Mouse (Mus musculus): ENCODE data around the gene Amigo1.

DNA sequence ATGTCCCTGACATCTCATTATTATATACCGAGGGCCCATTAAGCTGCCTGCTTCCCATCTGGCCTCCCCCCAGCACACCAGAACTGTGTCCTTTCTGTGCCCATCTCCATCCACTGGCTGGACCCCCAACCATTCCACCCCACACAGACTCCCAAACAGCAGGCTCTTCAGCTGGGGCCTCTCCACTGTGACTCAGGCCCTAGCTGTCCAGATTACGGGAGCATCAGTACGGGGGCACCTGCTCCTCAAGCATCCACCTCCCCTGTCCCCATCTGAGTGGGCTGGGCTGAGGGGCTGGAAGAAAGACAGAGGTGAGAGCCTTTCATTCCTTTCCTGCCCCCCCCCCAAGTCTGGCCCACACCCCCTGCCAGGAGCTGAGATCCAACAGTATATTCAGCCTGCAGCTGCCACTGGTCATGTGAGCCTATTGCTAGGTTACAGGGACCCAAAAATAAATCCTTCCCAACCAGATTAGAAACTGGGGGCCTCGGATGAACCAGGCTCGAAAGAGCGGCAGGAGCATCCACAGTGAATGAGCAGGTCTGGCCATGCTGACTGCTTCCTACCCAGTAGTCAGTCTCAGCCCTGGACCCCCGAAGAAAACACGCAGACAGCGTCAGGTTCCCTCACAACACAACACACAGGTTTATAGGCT, 27.6 kb upstream of the Amigo1 start:
- TF ChIP-seq CTCF (IDR thresholded peaks at IDR 0.05; ENCODE audit: low read depth, low read length) (no peak), GATA1 (IDR thresholded peaks at IDR 0.05; ENCODE audit: borderline replicate concordance, low read length) (no peak), GATA2 (IDR thresholded peaks at IDR 0.05; ENCODE audit: borderline replicate concordance, low read depth, low read length) (no peak), TAL1 (conservative IDR thresholded peaks at IDR 0.05; ENCODE audit: low read depth, low read length) (no peak), POLR2AphosphoS5 (IDR thresholded peaks at IDR 0.05; ENCODE audit: insufficient replicate concordance, low read depth, low read length) (no peak)
